Mouse (Mus musculus): ENCODE results near the gene Pkm. TPM values are rescaled to one million over a fixed set of nuclear protein-coding genes. Genes with fewer than 3 reads are reported as not detected.
A peak's percentile ranks its signal among the peaks of the same experiment; 100 is the strongest.

Gene Pkm
- polyA plus RNA-seq, 1 experiment from 2014 or later: 647 TPM

DNA sequence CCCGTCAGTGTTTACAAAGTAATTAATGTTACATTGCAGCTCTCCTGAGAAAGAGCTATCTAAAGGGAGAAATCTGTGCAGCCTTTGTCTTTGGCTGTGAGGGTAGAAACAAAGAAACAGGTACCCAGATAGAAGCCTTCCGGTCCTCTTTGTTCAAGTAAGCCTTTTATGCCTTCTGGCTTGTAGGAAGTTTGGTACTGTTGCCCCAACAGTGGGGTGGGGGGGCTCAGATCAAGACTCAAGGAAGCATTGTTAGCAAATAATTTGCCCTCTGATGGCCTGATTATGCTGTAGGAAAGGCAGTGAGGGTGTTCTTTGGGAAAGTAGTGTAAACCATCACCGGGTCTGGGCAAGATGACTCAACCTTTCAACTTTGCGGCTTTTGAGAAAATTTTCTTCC, 2.0 kb downstream of the Pkm start:
- ATAC-seq (replicated peaks; ENCODE audit: low FRiP score, low read depth): no peak
- H3K4me2 ChIP-seq (ENCODE audit: low read length): peak overlapping the region; percentile 70
- H3K27me3 ChIP-seq (ENCODE audit: insufficient read depth, low read length): no peaks in the 10 kb centered on the region
- 0 out of 2 replicates have a peak, but pooled peaks cover 7% of the 10 kb centered on the region for H3K36me3 ChIP-seq (ENCODE audit: insufficient read depth, low read length)
- peak overlapping the region; percentile 44; the same call in 1 of the 2 replicates for H3K27ac ChIP-seq
- TF ChIP-seq CTCF (IDR thresholded peaks at IDR 0.05; ENCODE audit: low read depth): no peak
- WGBS: 5% methylated on average over 4 of the region's 4 CpGs
- peaks cover 38% of the 10 kb centered on the region for H3K4me1 ChIP-seq (replicated peaks; ENCODE audit: insufficient read depth, low read length)
- H3K9me3 ChIP-seq (replicated peaks; ENCODE audit: low read length): no peaks in the 10 kb centered on the region
- H3K9ac ChIP-seq (ENCODE audit: low read depth, low read length): peak overlapping the region; percentile 74
- H3K4me3 ChIP-seq (replicated peaks; ENCODE audit: low read depth, low read length): peak overlapping the region; percentile 76
- no peak for DNase-seq (ENCODE audit: low spot score)

DNA sequence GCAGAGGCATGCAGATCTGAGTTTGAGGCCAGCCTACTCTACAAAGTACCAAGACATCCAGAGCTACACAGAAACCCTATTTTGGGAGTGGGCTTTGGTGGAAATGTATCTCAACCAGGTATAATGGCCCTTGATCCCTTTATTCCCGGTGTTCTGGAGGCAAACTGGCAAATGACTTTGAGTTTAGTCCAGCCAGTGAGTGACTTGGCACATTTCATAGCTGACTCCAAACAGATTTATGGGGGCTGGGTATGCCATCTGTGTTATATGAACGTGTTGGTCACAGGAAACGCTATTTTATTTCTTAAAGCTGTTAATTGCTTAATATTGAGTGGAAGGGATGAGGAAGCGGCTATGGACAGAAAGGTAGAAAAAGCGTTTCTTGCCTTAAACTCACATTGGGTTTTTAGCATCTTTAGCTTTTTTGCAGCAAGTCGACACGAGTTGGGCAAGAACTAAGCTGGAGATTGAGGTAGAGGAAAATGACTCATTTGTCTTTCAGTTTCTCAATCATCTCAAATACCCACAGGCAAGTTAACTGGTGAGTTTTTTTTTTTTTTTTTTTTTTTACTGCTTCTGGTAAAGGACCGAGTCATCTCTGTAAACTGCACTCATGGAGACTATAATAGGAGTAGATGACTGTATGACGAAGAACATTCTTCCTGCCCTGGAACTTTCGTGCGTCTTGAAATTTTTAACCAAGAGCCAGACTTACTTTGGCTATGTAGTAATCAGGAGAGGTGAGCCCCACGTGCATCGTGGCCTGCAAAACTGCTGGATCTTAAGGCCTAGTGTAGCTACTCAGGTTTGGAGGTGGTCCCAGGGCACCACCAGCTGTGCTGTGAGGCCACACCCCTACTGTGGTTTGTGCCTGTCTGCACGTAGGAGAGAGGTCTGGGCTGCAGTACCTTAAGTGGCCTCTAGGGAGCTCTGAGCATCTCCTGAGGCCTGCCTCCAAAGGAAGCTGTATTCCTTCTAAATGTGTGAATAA, 3.2 kb downstream of the Pkm start:
- TF ChIP-seq CTCF (IDR thresholded peaks at IDR 0.05; ENCODE audit: low read depth): peak; percentile 77
- H3K9me3 ChIP-seq (replicated peaks; ENCODE audit: low read length): no peaks in the 10 kb centered on the region
- no peak overlapping the region for H3K9ac ChIP-seq (ENCODE audit: low read depth, low read length)
- H3K36me3 ChIP-seq (ENCODE audit: insufficient read depth, low read length): 0 out of 2 replicates have a peak, but pooled peaks cover 8% of the 10 kb centered on the region
- peaks cover 43% of the 10 kb centered on the region for H3K4me1 ChIP-seq (replicated peaks; ENCODE audit: insufficient read depth, low read length)
- H3K4me2 ChIP-seq (ENCODE audit: low read length): peak overlapping the region; percentile 70
- ATAC-seq (replicated peaks; ENCODE audit: low FRiP score, low read depth) (peak; percentile 46; the same call in 1 of the 2 replicates), DNase-seq (ENCODE audit: low spot score) (peak; percentile 89)
- H3K27ac ChIP-seq: peak overlapping the region; percentile 54; the same call in 1 of the 2 replicates
- WGBS: 24% methylated on average over 14 of the region's 14 CpGs
- no peak overlapping the region for H3K4me3 ChIP-seq (replicated peaks; ENCODE audit: low read depth, low read length)
- no peaks in the 10 kb centered on the region for H3K27me3 ChIP-seq (ENCODE audit: insufficient read depth, low read length)

- Histone ChIP-seq H3K4me1 (replicated peaks; ENCODE audit: insufficient read depth, low read length) (peaks cover 43% of the 10 kb centered on the region), H3K27ac (peak overlapping the region; percentile 32; the same call in 1 of the 2 replicates), H3K9ac (ENCODE audit: low read depth, low read length) (no peak overlapping the region), H3K4me2 (ENCODE audit: low read length) (peak overlapping the region; percentile 14; the same call in 1 of the 2 replicates), H3K27me3 (ENCODE audit: insufficient read depth, low read length) (no peaks in the 10 kb centered on the region), H3K4me3 (replicated peaks; ENCODE audit: low read depth, low read length) (no peak overlapping the region), H3K9me3 (replicated peaks; ENCODE audit: low read length) (no peaks in the 10 kb centered on the region), H3K36me3 (ENCODE audit: insufficient read depth, low read length) (peaks cover 15% of the 10 kb centered on the region; the same call in 1 of the 2 replicates)
- TF ChIP-seq CTCF (IDR thresholded peaks at IDR 0.05; ENCODE audit: low read depth): no peak
- WGBS: 44% methylated on average over 10 of the region's 10 CpGs
- DNase-seq (ENCODE audit: low spot score) (no peak), ATAC-seq (replicated peaks; ENCODE audit: low FRiP score, low read depth) (no peak)
Observed at GRCm38 (mm10) chr9:59660421-59660820, 4.3 kb downstream of the Pkm start.

DNA sequence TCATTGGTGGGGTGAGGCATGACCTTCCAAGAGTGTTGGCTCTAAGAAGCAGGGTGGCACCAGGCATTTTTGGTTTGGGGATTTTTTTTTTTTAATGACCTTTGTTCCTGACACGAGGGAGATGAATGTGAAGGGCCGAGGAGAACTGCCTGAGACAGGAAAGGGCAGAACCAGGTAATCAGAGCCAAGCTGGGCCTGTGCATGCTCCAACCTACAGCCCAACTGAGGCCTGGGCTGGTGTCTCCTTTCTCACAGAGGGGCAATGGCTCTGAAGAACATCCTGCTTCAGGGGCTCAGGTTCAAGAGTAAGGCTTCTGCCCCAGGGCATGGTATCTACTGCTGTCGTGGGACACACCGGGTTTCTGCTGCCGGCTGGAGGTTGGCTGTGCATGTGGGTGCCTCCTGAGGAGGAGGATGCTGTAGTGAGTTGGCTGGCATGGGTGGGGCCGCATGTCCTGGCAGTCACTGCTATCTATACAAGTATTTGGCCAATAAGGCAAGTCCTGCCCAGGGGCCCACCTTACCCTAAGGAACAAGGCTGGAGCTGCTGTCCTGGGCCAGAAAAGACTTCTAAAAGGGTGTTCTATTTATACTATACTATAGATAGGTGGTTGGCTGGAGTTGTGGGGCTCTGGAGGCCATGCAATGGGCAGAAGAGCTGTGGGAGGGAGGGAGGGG, 5.3 kb downstream of the Pkm start:
- peak overlapping the region; percentile 9; the same call in 1 of the 2 replicates for H3K4me2 ChIP-seq (ENCODE audit: low read length)

DNA sequence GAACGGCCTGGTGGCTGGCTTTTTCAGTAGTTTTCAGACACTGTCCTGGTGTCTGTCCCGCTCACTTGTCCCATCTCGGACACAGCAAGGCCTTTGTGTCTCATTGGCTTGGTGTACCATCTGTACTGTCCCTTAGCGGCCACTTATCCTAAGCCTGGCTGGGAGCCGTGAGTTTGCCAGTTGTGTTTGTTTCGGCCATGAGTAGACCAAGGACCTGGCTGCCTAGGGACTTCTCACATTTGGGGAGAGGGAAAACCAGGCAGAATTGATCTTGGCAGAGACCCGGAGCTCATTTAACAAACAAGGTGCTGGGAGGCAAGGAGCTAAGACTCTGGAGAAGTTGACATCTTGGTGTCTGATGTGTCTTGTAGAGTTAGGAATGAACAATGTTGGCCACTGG, 7.1 kb downstream of the Pkm start:
- ATAC-seq (replicated peaks; ENCODE audit: low FRiP score, low read depth) (no peak), DNase-seq (ENCODE audit: low spot score) (no peak)
- no peak for TF ChIP-seq CTCF (IDR thresholded peaks at IDR 0.05; ENCODE audit: low read depth)
- Histone ChIP-seq H3K4me1 (replicated peaks; ENCODE audit: insufficient read depth, low read length) (peaks cover 37% of the 10 kb centered on the region), H3K27ac (no peak overlapping the region), H3K36me3 (ENCODE audit: insufficient read depth, low read length) (peaks cover 42% of the 10 kb centered on the region), H3K27me3 (ENCODE audit: insufficient read depth, low read length) (no peaks in the 10 kb centered on the region), H3K4me3 (replicated peaks; ENCODE audit: low read depth, low read length) (no peak overlapping the region), H3K4me2 (ENCODE audit: low read length) (no peak overlapping the region), H3K9me3 (replicated peaks; ENCODE audit: low read length) (no peaks in the 10 kb centered on the region), H3K9ac (ENCODE audit: low read depth, low read length) (no peak overlapping the region)
- 86% methylated on average over 7 of the region's 7 CpGs for WGBS

More for the DNA sequence above, 5.3 kb downstream of the Pkm start:
- no peak for DNase-seq (ENCODE audit: low spot score)
- ATAC-seq (replicated peaks; ENCODE audit: low FRiP score, low read depth): no peak
- Histone ChIP-seq H3K27me3 (ENCODE audit: insufficient read depth, low read length) (no peaks in the 10 kb centered on the region), H3K4me3 (replicated peaks; ENCODE audit: low read depth, low read length) (no peak overlapping the region), H3K9ac (ENCODE audit: low read depth, low read length) (no peak overlapping the region), H3K27ac (0 out of 2 replicates have a peak overlapping the region, but pooled peaks have one; percentile 32), H3K4me1 (replicated peaks; ENCODE audit: insufficient read depth, low read length) (peaks cover 43% of the 10 kb centered on the region), H3K36me3 (ENCODE audit: insufficient read depth, low read length) (peaks cover 25% of the 10 kb centered on the region), H3K9me3 (replicated peaks; ENCODE audit: low read length) (no peaks in the 10 kb centered on the region)
- TF ChIP-seq CTCF (IDR thresholded peaks at IDR 0.05; ENCODE audit: low read depth): no peak
- 53% methylated on average over 6 of the region's 6 CpGs for WGBS

- Histone ChIP-seq H3K4me3 (replicated peaks; ENCODE audit: low read depth, low read length) (no peak overlapping the region), H3K27ac (no peak overlapping the region), H3K36me3 (ENCODE audit: insufficient read depth, low read length) (peaks cover 49% of the 10 kb centered on the region), H3K9ac (ENCODE audit: low read depth, low read length) (no peak overlapping the region), H3K27me3 (ENCODE audit: insufficient read depth, low read length) (no peaks in the 10 kb centered on the region), H3K4me1 (replicated peaks; ENCODE audit: insufficient read depth, low read length) (peaks cover 30% of the 10 kb centered on the region), H3K9me3 (replicated peaks; ENCODE audit: low read length) (no peaks in the 10 kb centered on the region), H3K4me2 (ENCODE audit: low read length) (no peak overlapping the region)
- no peak for TF ChIP-seq CTCF (IDR thresholded peaks at IDR 0.05; ENCODE audit: low read depth)
- 28% methylated on average over 3 of the region's 3 CpGs for WGBS
- peak; percentile 31 for DNase-seq (ENCODE audit: low spot score)
- ATAC-seq (replicated peaks; ENCODE audit: low FRiP score, low read depth): peak; percentile 36; the same call in 1 of the 2 replicates
Observed at GRCm38 (mm10) chr9:59663957-59664356, 7.8 kb downstream of the Pkm start.

Measured in kidney, postnatal 0 days (tissue).